Mouse (Mus musculus): Measurements from ENCODE around the gene Stk32c. TPM values are rescaled to one million over a fixed set of nuclear protein-coding genes. Genes with fewer than 3 reads are reported as not detected.
A peak's percentile ranks its signal among the peaks of the same experiment; 100 is the strongest.

The Stk32c gene
- polyA plus RNA-seq, 1 experiment from 2014 or later = 0.06 TPM

GRCm38 (mm10) chr7:139187277-139187676 lies 25.8 kb downstream of the Stk32c start:
- TF ChIP-seq EP300 (IDR thresholded peaks at IDR 0.05) (no peak), CTCF (IDR thresholded peaks at IDR 0.05) (no peak)
- Histone ChIP-seq H3K4me3 (ENCODE audit: low read depth, low read length) (peak overlapping the region; percentile 59; the same call in 1 of the 2 replicates), H3K4me1 (ENCODE audit: insufficient read depth, low read depth, low read length) (no peaks in the 10 kb centered on the region), H3K4me2 (replicated peaks; ENCODE audit: low read depth, low read length) (peak overlapping the region; percentile 99), H3K9ac (replicated peaks; ENCODE audit: low read depth) (no peak overlapping the region), H3K9me3 (ENCODE audit: low read length) (no peaks in the 10 kb centered on the region), H3K36me3 (ENCODE audit: insufficient read depth, low read length) (no peaks in the 10 kb centered on the region), H3K27ac (ENCODE audit: low read length) (no peak overlapping the region), H3K27me3 (replicated peaks; ENCODE audit: insufficient read depth, low read length) (peaks cover 9% of the 10 kb centered on the region)
- ATAC-seq = no peak
- DNase-seq (ENCODE audit: low spot score) = no peak
- WGBS = 27% methylated on average over 7 of the region's 7 CpGs

- Histone ChIP-seq H3K4me1 (ENCODE audit: insufficient read depth, low read depth, low read length) (no peaks in the 10 kb centered on the region), H3K9me3 (ENCODE audit: low read length) (no peaks in the 10 kb centered on the region), H3K9ac (replicated peaks; ENCODE audit: low read depth) (no peak overlapping the region), H3K27me3 (replicated peaks; ENCODE audit: insufficient read depth, low read length) (peaks cover 9% of the 10 kb centered on the region), H3K4me3 (ENCODE audit: low read depth, low read length) (no peak overlapping the region), H3K4me2 (replicated peaks; ENCODE audit: low read depth, low read length) (no peak overlapping the region), H3K27ac (ENCODE audit: low read length) (no peak overlapping the region), H3K36me3 (ENCODE audit: insufficient read depth, low read length) (no peaks in the 10 kb centered on the region)
- 66% methylated on average over 8 of the region's 8 CpGs for WGBS
- no peak for ATAC-seq
- DNase-seq (ENCODE audit: low spot score) = no peak
- TF ChIP-seq EP300 (IDR thresholded peaks at IDR 0.05) (no peak), CTCF (IDR thresholded peaks at IDR 0.05) (no peak)
Observed at GRCm38 (mm10) chr7:139186436-139186835, 26.7 kb downstream of the Stk32c start.

DNA sequence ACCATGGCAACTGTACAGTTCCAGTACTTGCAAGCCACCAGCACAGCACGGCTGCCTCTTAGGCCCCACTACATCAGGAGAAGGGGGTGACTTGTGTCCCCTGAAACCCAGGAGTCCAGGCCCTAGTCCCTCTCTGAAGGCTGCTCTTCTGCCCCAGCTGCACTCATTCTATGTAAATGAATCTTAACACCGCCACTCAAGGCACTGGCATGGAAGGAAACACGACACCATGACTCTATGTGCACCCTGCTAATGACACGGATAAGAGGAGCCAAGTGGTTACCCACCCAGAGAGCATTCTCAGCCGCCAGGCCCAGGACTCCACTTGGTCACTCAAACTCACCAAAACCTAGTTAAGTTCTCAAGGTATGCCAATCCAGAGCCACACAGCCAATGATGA lies 27.1 kb downstream of the Stk32c start:
- TF ChIP-seq CTCF (IDR thresholded peaks at IDR 0.05) (no peak), EP300 (IDR thresholded peaks at IDR 0.05) (no peak)
- ATAC-seq (no peak), DNase-seq (ENCODE audit: low spot score) (no peak)
- Histone ChIP-seq H3K36me3 (ENCODE audit: insufficient read depth, low read length) (no peaks in the 10 kb centered on the region), H3K27ac (ENCODE audit: low read length) (no peak overlapping the region), H3K4me2 (replicated peaks; ENCODE audit: low read depth, low read length) (no peak overlapping the region), H3K9me3 (ENCODE audit: low read length) (no peaks in the 10 kb centered on the region), H3K4me3 (ENCODE audit: low read depth, low read length) (no peak overlapping the region), H3K9ac (replicated peaks; ENCODE audit: low read depth) (no peak overlapping the region), H3K4me1 (ENCODE audit: insufficient read depth, low read depth, low read length) (no peaks in the 10 kb centered on the region), H3K27me3 (replicated peaks; ENCODE audit: insufficient read depth, low read length) (peaks cover 9% of the 10 kb centered on the region)
- WGBS = 27% methylated on average over 5 of the region's 5 CpGs

- H3K4me1 ChIP-seq (ENCODE audit: insufficient read depth, low read depth, low read length) = no peaks in the 10 kb centered on the region
- H3K9ac ChIP-seq (replicated peaks; ENCODE audit: low read depth) = no peak overlapping the region
- no peak for TF ChIP-seq CTCF (IDR thresholded peaks at IDR 0.05)
- no peak for TF ChIP-seq EP300 (IDR thresholded peaks at IDR 0.05)
- H3K36me3 ChIP-seq (ENCODE audit: insufficient read depth, low read length) = no peaks in the 10 kb centered on the region
- H3K4me3 ChIP-seq (ENCODE audit: low read depth, low read length) = no peak overlapping the region
- H3K27ac ChIP-seq (ENCODE audit: low read length) = no peak overlapping the region
- H3K27me3 ChIP-seq (replicated peaks; ENCODE audit: insufficient read depth, low read length) = peaks cover 9% of the 10 kb centered on the region
- ATAC-seq (no peak), DNase-seq (ENCODE audit: low spot score) (no peak)
- H3K4me2 ChIP-seq (replicated peaks; ENCODE audit: low read depth, low read length) = no peak overlapping the region
- 68% methylated on average over 7 of the region's 7 CpGs for WGBS
- no peaks in the 10 kb centered on the region for H3K9me3 ChIP-seq (ENCODE audit: low read length)
Observed at GRCm38 (mm10) chr7:139184846-139185245, 28.3 kb downstream of the Stk32c start.

DNA sequence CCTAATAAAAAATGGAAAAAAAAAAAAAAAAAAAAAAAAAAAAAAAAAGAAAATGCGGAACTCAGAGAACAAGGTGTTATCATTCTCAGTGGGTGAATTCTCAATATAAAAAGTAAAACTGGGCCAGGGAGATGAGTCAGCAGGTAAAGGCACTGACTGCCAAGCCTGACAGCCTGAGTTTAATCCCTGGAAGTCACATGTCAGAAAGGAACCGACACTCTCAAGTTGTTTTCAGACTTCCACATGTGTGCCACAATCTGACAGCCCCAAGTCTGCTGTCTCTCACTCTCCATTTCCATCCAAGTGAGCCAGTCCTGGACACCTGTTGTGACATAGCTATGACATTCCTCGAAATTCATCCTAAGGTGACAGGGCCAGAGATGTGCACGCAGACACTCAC lies 28.7 kb downstream of the Stk32c start:
- WGBS = 68% methylated on average over 4 of the region's 4 CpGs
- TF ChIP-seq CTCF (IDR thresholded peaks at IDR 0.05) (no peak), EP300 (IDR thresholded peaks at IDR 0.05) (no peak)
- no peaks in the 10 kb centered on the region for H3K36me3 ChIP-seq (ENCODE audit: insufficient read depth, low read length)
- no peaks in the 10 kb centered on the region for H3K9me3 ChIP-seq (ENCODE audit: low read length)
- peaks cover 9% of the 10 kb centered on the region for H3K27me3 ChIP-seq (replicated peaks; ENCODE audit: insufficient read depth, low read length)
- ATAC-seq = no peak
- no peak overlapping the region for H3K4me3 ChIP-seq (ENCODE audit: low read depth, low read length)
- no peaks in the 10 kb centered on the region for H3K4me1 ChIP-seq (ENCODE audit: insufficient read depth, low read depth, low read length)
- DNase-seq (ENCODE audit: low spot score) = no peak
- no peak overlapping the region for H3K27ac ChIP-seq (ENCODE audit: low read length)
- no peak overlapping the region for H3K4me2 ChIP-seq (replicated peaks; ENCODE audit: low read depth, low read length)
- no peak overlapping the region for H3K9ac ChIP-seq (replicated peaks; ENCODE audit: low read depth)

DNA sequence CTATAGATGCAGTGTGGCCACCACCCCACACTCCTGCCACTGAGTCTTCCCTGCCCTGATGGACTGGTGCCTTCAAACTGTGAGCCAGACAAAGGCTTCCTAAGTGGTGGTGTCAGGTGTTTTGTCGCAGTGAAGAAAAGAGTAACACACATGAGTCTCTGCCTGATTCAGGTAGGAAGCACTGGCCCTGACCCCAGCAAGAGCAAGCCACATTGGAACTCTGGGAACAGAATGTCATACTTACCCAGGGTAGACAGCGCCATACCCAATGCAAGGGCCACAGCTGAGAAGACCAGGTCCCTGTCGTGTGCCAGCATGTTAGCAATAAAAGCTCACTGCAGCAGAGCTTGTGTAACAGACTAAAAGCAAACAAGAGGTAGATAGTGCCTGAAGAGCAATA lies 33.0 kb downstream of the Stk32c start:
- DNase-seq (ENCODE audit: low spot score) = no peak
- H3K9me3 ChIP-seq (ENCODE audit: low read length) = no peaks in the 10 kb centered on the region
- no peak overlapping the region for H3K4me3 ChIP-seq (ENCODE audit: low read depth, low read length)
- 86% methylated on average over 3 of the region's 3 CpGs for WGBS
- no peak for ATAC-seq
- no peak overlapping the region for H3K4me2 ChIP-seq (replicated peaks; ENCODE audit: low read depth, low read length)
- TF ChIP-seq CTCF (IDR thresholded peaks at IDR 0.05) (no peak), EP300 (IDR thresholded peaks at IDR 0.05) (no peak)
- H3K27me3 ChIP-seq (replicated peaks; ENCODE audit: insufficient read depth, low read length) = no peaks in the 10 kb centered on the region
- no peak overlapping the region for H3K27ac ChIP-seq (ENCODE audit: low read length)
- H3K4me1 ChIP-seq (ENCODE audit: insufficient read depth, low read depth, low read length) = no peaks in the 10 kb centered on the region
- no peak overlapping the region for H3K9ac ChIP-seq (replicated peaks; ENCODE audit: low read depth)
- no peaks in the 10 kb centered on the region for H3K36me3 ChIP-seq (ENCODE audit: insufficient read depth, low read length)

DNA sequence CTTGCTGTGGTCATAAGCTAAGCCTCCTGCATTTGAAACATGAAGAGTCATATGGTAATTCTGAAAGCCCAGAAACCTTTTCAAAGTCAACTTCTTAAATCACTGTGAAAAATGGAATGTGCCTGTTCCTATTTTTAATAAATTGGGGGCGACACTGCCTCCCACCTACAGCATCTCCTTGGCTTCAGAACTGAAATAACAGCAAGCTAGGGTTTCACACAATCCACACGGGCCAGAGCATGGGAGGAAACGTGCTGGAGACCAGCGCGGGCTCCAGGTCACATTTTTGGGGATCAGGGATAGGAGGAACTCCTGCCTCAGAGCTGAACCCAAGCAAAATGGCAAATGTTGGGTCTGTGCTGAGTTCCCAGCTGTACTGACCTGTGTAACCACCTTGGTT lies 33.8 kb downstream of the Stk32c start:
- TF ChIP-seq CTCF (IDR thresholded peaks at IDR 0.05) (no peak), EP300 (IDR thresholded peaks at IDR 0.05) (no peak)
- no peak for ATAC-seq
- no peaks in the 10 kb centered on the region for H3K36me3 ChIP-seq (ENCODE audit: insufficient read depth, low read length)
- H3K27ac ChIP-seq (ENCODE audit: low read length) = no peak overlapping the region
- H3K4me2 ChIP-seq (replicated peaks; ENCODE audit: low read depth, low read length) = no peak overlapping the region
- H3K27me3 ChIP-seq (replicated peaks; ENCODE audit: insufficient read depth, low read length) = no peaks in the 10 kb centered on the region
- WGBS = 75% methylated on average over 5 of the region's 5 CpGs
- H3K9me3 ChIP-seq (ENCODE audit: low read length) = no peaks in the 10 kb centered on the region
- no peak overlapping the region for H3K4me3 ChIP-seq (ENCODE audit: low read depth, low read length)
- H3K4me1 ChIP-seq (ENCODE audit: insufficient read depth, low read depth, low read length) = no peaks in the 10 kb centered on the region
- no peak for DNase-seq (ENCODE audit: low spot score)
- no peak overlapping the region for H3K9ac ChIP-seq (replicated peaks; ENCODE audit: low read depth)

Measured in lung, postnatal 0 days (tissue).